Mouse (Mus musculus): Measurements from ENCODE around the gene Cep72. TPM values are rescaled to one million over a fixed set of nuclear protein-coding genes. Genes with fewer than 3 reads are reported as not detected.
"Not testable (repeated sequence)": the region's sequence is repeated elsewhere in the genome, so short reads cannot be mapped to it uniquely, and the experiment has no call there.

The Cep72 gene
- total RNA-seq, 2 experiments from 2014 or later, result 0.94 to 1.5 TPM

- DNase-seq (ENCODE audit: low spot score in 2 of 2), result no peak
Observed at GRCm38 (mm10) chr13:74031133-74031532, 31.0 kb downstream of the Cep72 start.

- no peak for DNase-seq (ENCODE audit: low spot score in 2 of 2)
Observed at GRCm38 (mm10) chr13:74030691-74031090, 31.4 kb downstream of the Cep72 start.

- no peak for DNase-seq (ENCODE audit: low spot score in 2 of 2)
Observed at GRCm38 (mm10) chr13:74029013-74029412, 33.1 kb downstream of the Cep72 start.

- peak in 1 of 2 experiments; percentile 60 for DNase-seq (ENCODE audit: low spot score in 2 of 2)
Observed at GRCm38 (mm10) chr13:74028116-74028515, 34.0 kb downstream of the Cep72 start.

- DNase-seq (ENCODE audit: low spot score in 2 of 2), result peak in 1 of 2 experiments; percentile 52
Observed at GRCm38 (mm10) chr13:74026215-74026614, 35.9 kb downstream of the Cep72 start.

- DNase-seq (ENCODE audit: low spot score in 2 of 2), result peak in 1 of 2 experiments; percentile 66
Observed at GRCm38 (mm10) chr13:74025151-74026081, 36.7 kb downstream of the Cep72 start.

GRCm38 (mm10) chr13:74019006-74019405 is 43.1 kb downstream of the Cep72 start:
- DNase-seq (ENCODE audit: low spot score in 2 of 2), result not testable (repeated sequence)

- DNase-seq (ENCODE audit: low spot score in 2 of 2), result no peak
Observed at GRCm38 (mm10) chr13:74017426-74017825, 44.7 kb downstream of the Cep72 start.

GRCm38 (mm10) chr13:74015908-74016307 is 46.2 kb downstream of the Cep72 start:
- DNase-seq (ENCODE audit: low spot score in 2 of 2), result no peak

GRCm38 (mm10) chr13:74010678-74011077 is 51.4 kb downstream of the Cep72 start:
- DNase-seq (ENCODE audit: low spot score in 2 of 2), result peak; percentile 39 to 51

- DNase-seq (ENCODE audit: low spot score in 2 of 2), result peak; percentile 80 to 90
Observed at GRCm38 (mm10) chr13:74009791-74010614, 52.1 kb downstream of the Cep72 start.

GRCm38 (mm10) chr13:74008948-74009718 is 53.0 kb downstream of the Cep72 start, which contains the start of gene Tppp:
TSS of gene Tppp (plus strand) at chr13:74009407.
- DNase-seq (ENCODE audit: low spot score in 2 of 2), result peak; percentile 94 to 97

- not testable (repeated sequence) for DNase-seq (ENCODE audit: low spot score in 2 of 2)
Observed at GRCm38 (mm10) chr13:74008216-74008615, 53.9 kb downstream of the Cep72 start.

GRCm38 (mm10) chr13:74006881-74007280 is 55.2 kb downstream of the Cep72 start:
- DNase-seq (ENCODE audit: low spot score in 2 of 2), result not testable (repeated sequence)

- DNase-seq (ENCODE audit: low spot score in 2 of 2), result no peak
Observed at GRCm38 (mm10) chr13:74001492-74001891, 60.6 kb downstream of the Cep72 start.

- no peak for DNase-seq (ENCODE audit: low spot score in 2 of 2)
Observed at GRCm38 (mm10) chr13:74000961-74001360, 61.1 kb downstream of the Cep72 start.

- DNase-seq (ENCODE audit: low spot score in 2 of 2), result no peak
Observed at GRCm38 (mm10) chr13:74000519-74000918, 61.6 kb downstream of the Cep72 start.

- DNase-seq (ENCODE audit: low spot score in 2 of 2), result no peak
Observed at GRCm38 (mm10) chr13:73996456-73996855, 65.6 kb downstream of the Cep72 start.

GRCm38 (mm10) chr13:73991267-73991666 is 70.8 kb downstream of the Cep72 start:
- DNase-seq (ENCODE audit: low spot score in 2 of 2), result no peak

GRCm38 (mm10) chr13:73990761-73991160 is 71.3 kb downstream of the Cep72 start:
- no peak for DNase-seq (ENCODE audit: low spot score in 2 of 2)

GRCm38 (mm10) chr13:73990325-73990724 is 71.8 kb downstream of the Cep72 start:
- no peak for DNase-seq (ENCODE audit: low spot score in 2 of 2)
